Mouse (Mus musculus) heart, embryonic 11.5 days (tissue): ENCODE results near the gene St3gal4. TPM values are rescaled to one million over a fixed set of nuclear protein-coding genes. Genes with fewer than 3 reads are reported as not detected.
A peak's percentile ranks its signal among the peaks of the same experiment; 100 is the strongest.

Source experiments
- ATAC-seq: fragments of 200-750 bp; cut with Nextera tagmentation; replicated peaks from 2 replicates; pipeline ENCODE4 v1.8.0; 2017; ENCODE audit warnings: moderate library complexity; ENCODE audit not compliant: insufficient number of reproducible peaks, low FRiP score, low TSS enrichment
- H3K27ac ChIP-seq: fragments of 300-500 bp; sonication (generic); 2 replicates; pipeline ENCODE4 v1.5.1; 2014; ENCODE audit warnings: mild to moderate bottlenecking, low read depth, low read length
- H3K27me3 ChIP-seq: fragments of 300-500 bp; sonication (generic); 2 replicates; pipeline ENCODE4 v1.6.1; 2014; ENCODE audit warnings: mild to moderate bottlenecking, low read length, mixed read lengths; ENCODE audit not compliant: control insufficient read depth, insufficient read depth
- H3K36me3 ChIP-seq: fragments of 300-500 bp; sonication (generic); 2 replicates; pipeline ENCODE4 v1.6.1; 2014; ENCODE audit warnings: mild to moderate bottlenecking, low read length, moderate library complexity, mixed read lengths; ENCODE audit not compliant: control insufficient read depth, insufficient read depth
- H3K4me1 ChIP-seq: fragments of 300-500 bp; sonication (generic); 2 replicates; pipeline ENCODE4 v1.6.1; 2014; ENCODE audit warnings: low read length; ENCODE audit not compliant: control insufficient read depth, insufficient read depth
- H3K4me2 ChIP-seq: fragments of 300-500 bp; sonication (generic); 2 replicates; pipeline ENCODE4 v1.6.1; 2014; ENCODE audit warnings: mild to moderate bottlenecking, moderate library complexity
- H3K4me3 ChIP-seq: fragments of 300-500 bp; sonication (generic); 2 replicates; pipeline ENCODE4 v1.5.1; 2014; ENCODE audit warnings: low read depth, low read length
- H3K9ac ChIP-seq: fragments of 300-500 bp; sonication (generic); 2 replicates; pipeline ENCODE4 v1.6.1; 2014; ENCODE audit warnings: mild to moderate bottlenecking, low read depth, low read length, moderate library complexity
- H3K9me3 ChIP-seq: fragments of 300-500 bp; sonication (generic); replicated peaks from 2 replicates; pipeline ENCODE4 v1.6.1; 2016; ENCODE audit warnings: low read length; ENCODE audit not compliant: control insufficient read depth
- WGBS: fragments of 180-500 bp; shearing (Covaris S2); extraction: QIAGEN DNeasy Blood & Tissue Kit; methylation state at CpG from one replicate; pipeline ENCODE4 v1.1.7; 2014; ENCODE audit not compliant: insufficient replicate concordance; 5-methylcytosine and 5-hydroxymethylcytosine counted together
- polyA plus RNA-seq: library from polyadenylated mRNA; unstranded; fragments of >200 nt; fragmentation: Nextera tagmentation; extraction: Ambion mirVana; gene quantifications from 2 replicates; pipeline ENCODE4 v1.2.1, GENCODE M21; 2014

The St3gal4 gene
- polyA plus RNA-seq, 1 experiment from 2014 or later, result 20.5 TPM

GRCm38 (mm10) chr9:35027382-35027997, 91.6 kb downstream of the St3gal4 start:
- ATAC-seq, result no peak
- no peak overlapping the region for H3K9ac ChIP-seq
- no peaks in the 10 kb centered on the region for H3K9me3 ChIP-seq
- peaks cover 17% of the 10 kb centered on the region for H3K27me3 ChIP-seq
- H3K4me1 ChIP-seq, result peaks cover 12% of the 10 kb centered on the region
- H3K36me3 ChIP-seq, result no peaks in the 10 kb centered on the region
- 74% methylated on average over 6 of the region's 6 CpGs for WGBS
- no peak overlapping the region for H3K4me3 ChIP-seq
- no peak overlapping the region for H3K27ac ChIP-seq
- no peak overlapping the region for H3K4me2 ChIP-seq

GRCm38 (mm10) chr9:35026897-35027311, 92.2 kb downstream of the St3gal4 start:
- 60% methylated on average over 6 of the region's 6 CpGs for WGBS
- Histone ChIP-seq H3K9me3 (no peaks in the 10 kb centered on the region), H3K27me3 (peaks cover 16% of the 10 kb centered on the region), H3K4me3 (no peak overlapping the region), H3K27ac (no peak overlapping the region), H3K9ac (no peak overlapping the region), H3K4me2 (no peak overlapping the region), H3K36me3 (no peaks in the 10 kb centered on the region), H3K4me1 (peaks cover 12% of the 10 kb centered on the region)
- no peak for ATAC-seq

- Histone ChIP-seq H3K36me3 (no peaks in the 10 kb centered on the region), H3K27me3 (peaks cover 16% of the 10 kb centered on the region), H3K4me3 (no peak overlapping the region), H3K4me1 (0 out of 2 replicates have a peak, but pooled peaks cover 8% of the 10 kb centered on the region), H3K27ac (no peak overlapping the region), H3K9me3 (no peaks in the 10 kb centered on the region), H3K4me2 (no peak overlapping the region), H3K9ac (no peak overlapping the region)
- ATAC-seq, result no peak
- 71% methylated on average over 6 of the region's 6 CpGs for WGBS
Measured at GRCm38 (mm10) chr9:35026311-35026710, 92.8 kb downstream of the St3gal4 start.

- Histone ChIP-seq H3K9ac (peak overlapping the region; percentile 66), H3K4me1 (0 out of 2 replicates have a peak, but pooled peaks cover 8% of the 10 kb centered on the region), H3K36me3 (no peaks in the 10 kb centered on the region), H3K4me3 (peak overlapping the region; percentile 40), H3K27me3 (peaks cover 16% of the 10 kb centered on the region), H3K27ac (no peak overlapping the region), H3K9me3 (no peaks in the 10 kb centered on the region), H3K4me2 (peak overlapping the region; percentile 75)
- 0 out of 2 replicates have a peak, but pooled peaks have one; percentile 10 for ATAC-seq
- WGBS, result 3% methylated on average over 25 of the region's 25 CpGs
Measured at GRCm38 (mm10) chr9:35024591-35025496, 94.2 kb downstream of the St3gal4 start.

GRCm38 (mm10) chr9:35021744-35022143, 97.3 kb downstream of the St3gal4 start:
- peaks cover 17% of the 10 kb centered on the region for H3K4me1 ChIP-seq
- no peak overlapping the region for H3K9ac ChIP-seq
- 92% methylated on average over 1 of the region's 1 CpGs for whole genome bisulfite sequencing
- H3K27me3 ChIP-seq, result peaks cover 25% of the 10 kb centered on the region
- H3K27ac ChIP-seq, result no peak overlapping the region
- no peak for ATAC-seq
- H3K4me3 ChIP-seq, result no peak overlapping the region
- H3K9me3 ChIP-seq, result no peaks in the 10 kb centered on the region
- H3K4me2 ChIP-seq, result no peak overlapping the region
- no peaks in the 10 kb centered on the region for H3K36me3 ChIP-seq

GRCm38 (mm10) chr9:35020015-35020653, 98.9 kb downstream of the St3gal4 start:
- ATAC-seq, result no peak
- Histone ChIP-seq H3K4me2 (no peak overlapping the region), H3K4me1 (peaks cover 16% of the 10 kb centered on the region), H3K4me3 (no peak overlapping the region), H3K27ac (no peak overlapping the region), H3K9ac (no peak overlapping the region), H3K9me3 (no peaks in the 10 kb centered on the region), H3K36me3 (no peaks in the 10 kb centered on the region), H3K27me3 (peaks cover 25% of the 10 kb centered on the region)
- WGBS, result 52% methylated on average over 11 of the region's 11 CpGs

GRCm38 (mm10) chr9:35019372-35019771, 99.7 kb downstream of the St3gal4 start:
- Histone ChIP-seq H3K27ac (no peak overlapping the region), H3K9me3 (no peaks in the 10 kb centered on the region), H3K4me1 (peaks cover 12% of the 10 kb centered on the region), H3K4me3 (no peak overlapping the region), H3K4me2 (no peak overlapping the region), H3K27me3 (peaks cover 27% of the 10 kb centered on the region), H3K9ac (no peak overlapping the region), H3K36me3 (no peaks in the 10 kb centered on the region)
- WGBS, result 15% methylated on average over 3 of the region's 3 CpGs
- no peak for ATAC-seq

GRCm38 (mm10) chr9:35018056-35018455, 101.0 kb downstream of the St3gal4 start:
- no peak overlapping the region for H3K9ac ChIP-seq
- peak overlapping the region; percentile 48 for H3K4me2 ChIP-seq
- H3K36me3 ChIP-seq, result no peaks in the 10 kb centered on the region
- WGBS, result 16% methylated on average over 5 of the region's 5 CpGs
- no peak overlapping the region; the same call in 1 of the 2 replicates for H3K4me3 ChIP-seq
- H3K27ac ChIP-seq, result no peak overlapping the region
- H3K4me1 ChIP-seq, result peaks cover 12% of the 10 kb centered on the region
- H3K27me3 ChIP-seq, result peaks cover 17% of the 10 kb centered on the region
- no peak for ATAC-seq
- no peaks in the 10 kb centered on the region for H3K9me3 ChIP-seq
